Mouse (Mus musculus): ENCODE data around the gene Tgm4.
A peak's percentile ranks its signal among the peaks of the same experiment; 100 is the strongest.

The Tgm4 gene

DNA sequence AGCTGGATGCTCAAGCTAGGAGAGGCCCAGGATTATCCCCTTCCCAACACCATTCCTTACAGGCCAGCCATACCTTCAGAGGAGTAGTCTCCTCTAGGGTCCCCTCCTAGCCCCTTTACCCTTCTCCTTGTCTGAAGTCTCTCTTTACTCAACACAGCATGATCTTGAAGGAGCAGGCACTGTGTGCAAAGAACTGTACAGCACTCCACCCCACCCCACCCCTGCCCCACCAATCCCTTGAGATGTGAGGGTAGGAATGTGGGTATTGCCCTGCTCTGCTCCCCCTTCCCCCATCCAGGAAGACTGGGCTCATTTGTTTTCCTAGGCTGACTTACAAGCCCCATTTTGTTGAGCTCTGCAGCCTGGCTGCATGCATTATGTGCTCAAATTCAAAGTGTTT, 69.8 kb downstream of the Tgm4 start:
- no peak for DNase-seq (ENCODE audit: low read depth, low spot score)

DNA sequence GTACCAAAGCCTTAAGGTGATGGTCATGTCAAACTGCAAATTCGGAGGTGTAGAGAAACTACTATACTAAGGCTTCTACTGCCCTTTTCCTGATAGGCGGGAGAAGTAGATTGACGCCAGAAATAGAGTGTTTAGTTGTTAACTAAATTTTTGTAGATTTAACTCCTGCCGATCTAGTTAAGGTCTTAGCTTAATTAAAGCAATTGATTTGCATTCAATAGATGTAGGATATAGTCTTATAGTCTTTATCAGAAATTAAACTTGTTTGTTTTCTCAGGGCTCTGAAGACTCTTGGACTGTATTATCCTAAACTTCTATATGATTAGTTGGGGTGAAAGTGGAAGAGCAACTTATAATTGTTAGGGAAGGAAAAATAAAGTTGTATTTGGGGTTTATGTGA, 72.7 kb downstream of the Tgm4 start:
- DNase-seq (ENCODE audit: low read depth, low spot score): no peak

GRCm38 (mm10) chr9:123109188-123109587, 74.7 kb downstream of the Tgm4 start:
- no peak for DNase-seq (ENCODE audit: low read depth, low spot score)

DNA sequence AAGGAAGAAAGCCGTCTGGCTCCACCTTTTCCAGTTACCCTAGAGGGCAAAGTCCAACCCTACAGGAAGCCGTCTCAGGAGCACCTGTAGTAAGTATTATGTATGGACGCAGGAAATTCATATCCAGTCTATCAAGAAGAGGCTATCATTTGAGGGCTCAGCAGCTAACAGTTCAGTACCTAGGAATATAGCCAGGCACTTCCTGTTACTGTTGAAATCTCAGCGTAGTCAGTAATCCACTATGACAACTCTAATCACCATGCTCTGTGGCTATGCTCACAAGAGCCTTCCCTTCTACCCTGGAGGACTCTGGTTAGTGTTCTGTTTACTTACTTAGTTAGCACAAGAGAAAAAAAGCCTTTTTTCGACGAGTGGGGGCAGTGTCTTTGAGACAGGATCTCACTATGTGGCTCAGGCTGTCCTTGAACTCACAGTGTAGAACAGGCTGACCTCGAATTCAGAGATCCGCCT, 77.3 kb downstream of the Tgm4 start:
- DNase-seq (ENCODE audit: low read depth, low spot score): no peak

DNA sequence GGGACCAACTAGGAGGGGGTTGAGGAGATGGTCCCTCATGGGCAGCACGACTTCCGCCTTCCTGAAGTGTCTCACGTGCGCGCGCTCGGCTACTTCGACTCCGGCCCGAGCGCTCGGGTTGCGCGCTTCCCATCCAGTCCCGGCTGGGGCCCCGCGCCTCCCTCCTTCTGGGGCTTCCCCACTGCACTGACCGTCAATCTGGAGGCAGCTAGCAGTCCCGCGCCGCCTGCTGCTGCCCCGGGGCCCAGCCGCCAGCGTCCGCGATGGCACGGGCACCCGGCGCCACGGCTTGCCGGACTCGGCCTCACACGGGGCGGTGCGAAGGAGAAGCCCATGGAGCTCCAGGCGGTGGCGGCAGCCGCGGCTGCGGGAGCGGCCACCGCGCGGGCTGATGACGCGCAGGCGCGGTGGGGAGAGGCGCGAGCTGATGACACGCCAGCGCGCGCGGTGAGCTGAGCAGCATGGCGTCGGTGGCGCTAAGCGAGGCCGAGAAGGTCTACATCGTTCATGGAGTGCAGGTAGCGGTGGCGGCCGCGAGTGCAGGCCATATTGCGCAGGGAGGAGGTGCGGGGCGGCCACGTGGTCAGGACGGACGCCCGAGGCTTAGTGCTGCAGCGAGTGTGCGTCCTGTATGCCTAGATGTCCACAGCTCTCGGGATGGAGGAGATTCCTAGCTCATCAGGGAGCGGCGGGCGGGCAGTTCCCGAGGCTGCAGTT, 78.4 kb downstream of the Tgm4 start, which contains the start of the genes Zdhhc3 and Exosc7:
Zdhhc3 (minus strand) TSS at position 401 of the 717 bp plus-strand sequence.
Exosc7 (plus strand) TSS at position 411 of the 717 bp plus-strand sequence.
- peak; percentile 93 for DNase-seq (ENCODE audit: low read depth, low spot score)

DNA sequence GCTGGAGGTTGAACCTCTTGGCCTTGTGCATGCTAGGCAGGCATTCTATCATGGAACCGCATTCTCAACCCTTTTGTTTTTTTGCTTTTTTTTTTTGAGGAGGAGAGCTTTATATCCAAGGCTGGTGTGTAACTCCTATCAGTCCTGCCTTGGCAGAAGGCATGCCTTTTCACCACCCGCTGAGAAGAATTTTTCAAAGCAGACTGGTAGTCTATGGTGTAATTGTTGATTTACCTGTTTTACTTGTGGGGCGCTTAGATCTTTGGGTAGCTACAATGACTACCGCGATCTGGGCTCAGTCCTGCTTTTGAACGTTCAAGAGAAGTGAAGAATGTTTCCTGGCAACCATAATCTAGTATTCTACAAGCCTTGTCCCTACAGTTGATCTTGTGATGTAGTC, 79.4 kb downstream of the Tgm4 start:
- no peak for DNase-seq (ENCODE audit: low read depth, low spot score)

DNA sequence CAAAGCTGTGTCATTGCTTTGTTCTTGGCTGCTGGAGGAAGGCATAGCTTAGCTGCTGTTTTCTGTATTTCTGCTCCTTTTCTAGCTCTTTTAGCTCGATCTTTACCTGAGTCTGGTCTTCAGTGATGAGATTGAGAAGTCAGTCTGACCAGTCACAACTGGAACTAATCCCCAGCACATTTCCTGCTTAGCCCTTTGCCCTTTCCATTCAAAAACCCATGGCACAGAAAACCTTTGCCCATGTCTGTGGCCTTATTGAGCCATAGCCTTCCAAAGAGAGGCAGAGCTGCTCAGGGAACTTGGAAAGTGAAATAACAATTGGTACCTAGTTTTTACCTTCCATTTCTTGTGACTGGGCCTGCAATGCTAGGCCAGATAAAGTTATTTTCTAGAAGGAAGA, 81.0 kb downstream of the Tgm4 start:
- DNase-seq (ENCODE audit: low read depth, low spot score): no peak
